Mouse (Mus musculus) left cerebral cortex, adult 9 months (tissue): ENCODE measurements around the gene Clec2e.

Experiments
- DNase-seq, 2 experiments: peaks; one replicate each; pipeline ENCODE4 v3.0.0; 2022; ENCODE audit warnings: low spot score in 2 of 2

The Clec2e gene

DNA sequence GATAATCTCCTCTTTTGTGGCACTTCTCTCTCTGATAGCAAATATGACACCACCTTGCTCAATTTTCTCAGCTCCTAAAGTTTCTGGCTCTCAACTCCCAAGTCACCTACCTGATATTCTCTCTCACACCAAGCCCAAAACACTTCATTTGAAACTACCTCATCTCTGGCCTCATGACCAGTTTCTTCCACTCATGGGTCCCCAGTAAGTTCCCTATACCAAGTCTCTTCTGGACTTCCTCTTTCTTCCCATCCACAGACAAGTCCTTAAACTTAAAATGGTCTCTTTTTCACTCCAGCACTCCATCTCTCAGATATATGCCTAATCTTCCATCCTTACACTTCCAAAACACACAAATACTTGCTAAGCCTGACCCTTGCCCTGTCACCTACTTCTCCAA, 42.7 kb downstream of the Clec2e start:
- DNase-seq: no peak

DNA sequence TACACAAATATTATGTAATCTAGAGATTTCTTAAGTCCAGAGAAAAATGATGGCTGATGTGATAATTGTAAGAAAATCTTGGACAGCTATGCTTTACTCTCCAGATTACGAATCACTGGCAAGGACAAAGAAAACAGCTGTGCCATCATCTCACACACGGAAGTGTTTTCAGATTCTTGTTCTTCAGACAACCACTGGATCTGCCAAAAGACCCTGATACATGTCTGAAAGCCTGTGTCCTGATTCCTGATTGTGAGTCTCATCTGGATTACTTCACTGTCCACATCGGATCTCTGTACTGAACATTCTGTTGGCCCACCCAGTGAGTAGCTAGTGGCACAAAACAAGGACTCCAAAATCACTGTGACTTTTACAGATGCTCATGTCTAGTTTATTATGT, 44.5 kb downstream of the Clec2e start:
- no peak for DNase-seq

DNA sequence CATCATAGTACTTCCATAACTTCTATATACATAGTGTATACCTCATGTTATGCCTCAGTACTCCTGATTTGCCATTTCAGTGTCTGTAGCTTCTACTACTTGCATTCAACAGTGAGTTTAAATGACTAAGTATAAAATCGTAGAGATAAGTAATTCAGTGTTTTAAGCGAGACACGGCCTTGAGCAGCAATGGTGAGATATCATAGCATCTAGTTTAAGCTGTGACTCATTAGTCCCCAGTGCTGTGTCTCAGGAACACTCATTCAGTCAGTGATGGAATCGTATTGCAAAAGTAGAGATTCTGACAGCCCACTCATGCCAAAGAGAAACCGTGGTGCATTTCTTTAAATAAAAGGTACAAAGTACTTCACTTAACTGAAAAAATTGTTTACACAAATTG, 49.0 kb downstream of the Clec2e start:
- DNase-seq: no peak

DNA sequence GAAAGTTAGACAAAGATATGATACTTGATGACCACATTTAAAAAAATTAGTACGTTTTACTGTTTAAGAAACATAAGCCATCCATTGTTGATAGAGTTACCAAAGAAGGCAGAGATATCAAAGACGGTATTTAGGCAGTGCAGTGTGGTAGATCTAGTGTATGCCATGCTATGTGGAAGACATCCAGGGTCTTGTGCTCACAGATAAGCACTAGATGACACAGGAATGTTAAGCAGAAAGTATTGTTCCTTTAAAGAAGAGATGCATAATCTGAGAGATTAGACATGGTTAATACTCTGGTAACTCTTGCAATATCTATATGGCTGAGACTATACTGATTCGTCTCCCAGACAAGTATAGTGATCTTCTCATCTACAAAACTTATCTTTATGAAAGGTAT, 49.6 kb downstream of the Clec2e start:
- no peak for DNase-seq

DNA sequence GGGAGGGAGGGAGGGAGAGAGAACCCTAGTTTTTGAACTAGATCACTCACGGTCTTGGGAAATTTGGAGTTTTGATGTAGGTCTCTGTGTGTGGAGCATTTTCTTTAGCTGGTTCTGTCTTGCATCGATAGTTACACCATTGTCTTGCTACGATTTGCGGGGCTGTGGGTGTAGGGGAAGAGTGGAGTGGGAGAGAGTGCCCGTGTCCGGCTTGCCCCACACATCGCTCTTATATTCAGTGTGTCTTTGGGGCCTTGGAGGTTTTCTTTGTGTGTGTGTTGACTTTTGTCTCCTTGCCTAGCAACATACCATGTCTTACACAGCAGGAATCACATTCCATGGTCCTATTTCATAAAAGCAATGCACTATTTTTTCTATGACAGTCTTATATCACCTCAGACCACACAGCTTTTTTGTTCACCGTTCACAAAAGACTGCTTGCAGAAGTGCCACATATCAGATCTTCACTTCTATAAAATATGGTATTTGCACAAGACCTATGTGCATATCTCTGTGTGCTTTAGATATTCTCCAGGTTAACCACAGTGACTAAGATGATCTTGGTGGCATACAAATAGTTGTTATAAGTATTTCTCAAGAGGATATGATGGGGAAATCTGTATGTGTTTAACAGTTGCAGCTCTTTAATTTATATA, 51.0 kb downstream of the Clec2e start:
- no peak for DNase-seq

DNA sequence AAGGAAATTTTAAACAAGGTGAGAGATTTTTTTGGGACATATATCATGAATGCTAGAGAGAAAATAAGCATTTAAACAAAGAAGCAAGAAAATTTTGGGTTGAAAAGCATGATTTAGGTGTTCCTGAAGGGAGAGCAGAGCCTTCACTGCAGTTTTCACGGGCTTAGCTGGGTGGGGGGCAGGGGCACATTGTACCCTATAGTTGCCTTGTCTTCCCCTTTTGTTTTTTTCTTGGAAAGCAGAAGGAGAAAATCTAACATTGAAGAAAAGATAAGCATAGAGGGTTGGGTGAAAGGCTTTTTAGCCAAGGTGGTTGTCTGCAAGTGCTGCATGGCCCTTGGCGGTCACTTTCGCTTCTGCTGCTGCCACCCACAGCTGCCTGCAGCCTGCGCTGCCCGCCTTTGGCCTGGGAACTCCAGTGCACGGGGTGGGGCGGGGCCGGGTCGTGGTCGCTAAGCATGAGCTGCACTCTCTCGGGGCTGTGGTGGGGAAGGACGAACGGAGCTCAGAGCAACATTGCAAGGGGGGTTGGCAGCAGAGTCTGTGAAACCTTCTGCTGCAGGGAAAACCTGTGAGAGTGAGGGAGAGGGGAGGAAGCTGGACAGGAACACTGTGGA, 51.7 kb downstream of the Clec2e start:
- DNase-seq: no peak

DNA sequence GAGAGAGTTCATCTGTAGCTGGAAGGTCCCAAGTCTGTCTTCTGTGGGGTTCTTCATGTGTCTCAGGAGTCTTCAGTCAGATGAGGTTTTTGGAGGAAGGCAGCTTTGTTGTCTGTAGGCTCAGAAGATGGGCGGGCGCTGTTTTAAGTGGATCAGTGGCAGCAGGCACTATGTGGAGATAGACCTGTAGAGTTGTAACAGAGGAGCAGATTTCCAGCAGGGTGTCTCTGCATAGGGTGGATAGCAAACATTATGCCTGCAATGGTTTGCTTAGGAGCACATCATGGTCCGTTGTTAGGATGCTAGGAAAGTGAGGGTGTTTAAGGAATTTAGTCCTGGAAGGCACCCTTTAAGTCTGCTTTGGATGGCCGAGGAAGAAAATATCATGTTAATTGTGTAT, 52.3 kb downstream of the Clec2e start:
- DNase-seq: no peak

DNA sequence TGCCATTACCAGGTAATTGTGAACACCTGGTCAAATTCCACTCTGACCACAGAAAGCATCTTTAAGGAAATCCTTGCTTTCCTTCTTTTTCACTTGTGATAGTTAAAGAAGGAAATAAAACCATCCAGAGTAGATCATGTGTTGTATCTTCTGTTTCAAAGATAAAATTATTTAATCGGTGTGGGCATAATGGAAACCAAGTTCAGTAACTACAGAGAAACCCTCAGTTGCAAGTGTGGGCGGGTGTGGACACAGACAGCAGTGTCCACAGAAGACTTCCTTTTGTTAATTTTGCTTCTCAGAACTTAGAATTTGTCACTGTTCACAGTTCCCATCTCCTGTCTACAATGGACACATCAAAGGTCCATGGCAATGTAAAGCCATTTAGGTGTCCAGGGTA, 55.1 kb downstream of the Clec2e start, which contains the start of gene Klrb1f:
Klrb1f (plus strand) TSS at position 301 of the 400 bp plus-strand sequence.
- DNase-seq: no peak

DNA sequence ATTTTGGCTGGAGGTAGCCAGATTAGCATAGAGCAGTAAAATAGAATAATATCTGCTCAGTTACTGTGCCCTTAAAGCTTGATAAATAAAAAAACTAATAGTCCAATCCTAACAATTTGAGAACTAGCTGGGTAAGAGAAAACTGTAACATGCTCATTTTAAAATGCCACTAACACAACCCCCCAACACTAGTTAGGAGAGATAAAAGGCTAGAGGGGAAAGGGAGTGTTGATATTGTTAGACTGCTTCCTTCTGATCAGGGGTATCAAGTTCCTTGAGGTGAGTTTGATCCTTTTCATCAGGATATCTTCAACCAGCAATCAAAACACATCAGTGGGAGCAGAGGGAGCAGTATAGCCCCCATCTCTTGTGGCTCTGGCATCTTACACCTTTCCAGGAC, 58.2 kb downstream of the Clec2e start:
- DNase-seq: no peak
